Mouse (Mus musculus) cerebellum, postnatal 36 days (tissue): ENCODE results near the gene Pdpn.

Experiments used
- DNase-seq, 2 experiments: peaks; one replicate each; pipeline ENCODE4 v3.0.0; 2021 to 2022; ENCODE audit warnings: mixed read lengths in 2 of 2

The Pdpn gene

DNA sequence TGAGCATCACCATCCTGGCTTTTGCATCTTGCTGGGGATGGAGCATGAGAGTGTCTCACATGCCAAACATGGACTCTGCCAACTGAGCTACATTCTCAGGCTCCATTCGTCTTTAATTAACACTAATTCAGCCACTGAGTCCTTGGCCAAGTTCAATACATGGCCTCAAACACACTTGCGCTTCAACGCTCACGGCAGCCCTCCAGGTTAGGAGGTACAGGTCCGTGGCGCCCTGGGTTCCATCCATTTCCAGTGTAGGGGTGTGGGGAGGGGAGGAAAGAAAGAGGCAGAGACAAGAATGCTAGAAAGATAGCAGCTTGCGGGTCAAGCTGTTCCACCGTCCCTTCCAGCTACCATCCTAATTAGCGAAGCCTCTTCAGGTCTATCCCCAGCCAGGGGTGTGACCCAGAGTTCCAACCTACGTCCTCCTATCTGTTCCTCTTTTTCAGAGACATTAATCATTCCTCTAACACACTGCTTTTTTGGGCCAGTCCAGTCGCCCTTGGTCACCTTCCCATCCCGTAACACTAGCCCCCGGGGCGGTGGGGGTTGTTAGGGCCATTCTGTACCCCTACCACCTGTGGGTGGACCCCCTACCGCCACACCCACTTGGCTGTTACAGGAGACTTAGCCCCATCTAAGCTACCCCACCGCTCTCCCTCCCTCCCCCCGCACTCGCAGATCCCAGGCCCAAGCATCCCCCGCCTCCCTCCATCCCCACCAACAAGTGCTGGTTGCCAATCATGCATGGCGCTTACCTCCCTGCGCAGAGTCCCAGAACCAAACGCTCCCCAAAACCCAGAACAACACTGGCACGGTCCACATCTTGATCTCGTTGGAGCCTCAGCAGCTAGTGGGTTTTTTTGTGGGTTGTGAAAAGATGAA is 691 bp downstream of the Pdpn start:
- no peak for DNase-seq

DNA sequence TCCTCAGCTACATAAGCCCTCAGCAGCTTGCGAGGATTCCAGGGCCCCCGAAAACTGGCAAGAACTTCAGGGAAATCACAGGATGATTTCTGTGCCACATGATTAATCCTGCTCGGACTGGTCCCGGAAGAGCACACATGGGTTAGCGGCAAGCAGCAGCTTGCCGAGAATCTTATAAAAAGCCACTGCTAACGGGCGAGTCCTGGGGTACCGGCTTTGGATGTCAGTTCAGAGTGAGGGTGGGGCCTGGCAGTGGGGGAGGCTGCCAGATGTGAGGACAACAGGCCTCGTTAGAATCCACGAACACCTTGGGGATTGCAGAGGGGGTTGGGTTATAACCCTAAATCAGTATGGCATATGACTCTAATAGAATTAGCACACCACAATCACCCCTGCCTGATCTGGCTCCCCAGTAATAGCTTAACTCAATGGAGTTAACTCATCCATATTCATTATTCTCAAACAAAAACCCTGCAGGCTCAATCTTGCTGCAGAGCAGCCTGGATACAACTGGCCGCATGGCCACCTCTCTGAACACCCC is 2.3 kb downstream of the Pdpn start:
- no peak for DNase-seq

DNA sequence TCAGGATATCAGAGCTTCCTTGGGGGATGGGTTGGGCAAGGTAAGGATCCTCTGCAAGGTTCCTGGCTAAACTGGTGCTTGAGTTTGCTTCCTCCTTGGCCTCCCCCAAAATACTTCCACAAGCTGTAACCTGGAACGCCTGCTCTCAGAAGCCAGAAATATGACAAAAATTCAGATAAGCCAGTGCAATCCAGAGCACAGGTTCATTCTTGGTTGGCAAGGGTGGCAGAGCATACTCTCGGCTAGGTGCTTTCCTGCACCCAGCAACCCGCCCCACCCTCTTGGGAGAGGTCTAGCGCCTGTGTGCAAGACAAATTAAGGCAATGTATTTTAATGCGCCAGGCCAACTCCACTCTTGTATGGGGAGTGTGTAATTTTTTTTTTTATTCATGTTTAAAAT is 3.2 kb downstream of the Pdpn start:
- no peak for DNase-seq

DNA sequence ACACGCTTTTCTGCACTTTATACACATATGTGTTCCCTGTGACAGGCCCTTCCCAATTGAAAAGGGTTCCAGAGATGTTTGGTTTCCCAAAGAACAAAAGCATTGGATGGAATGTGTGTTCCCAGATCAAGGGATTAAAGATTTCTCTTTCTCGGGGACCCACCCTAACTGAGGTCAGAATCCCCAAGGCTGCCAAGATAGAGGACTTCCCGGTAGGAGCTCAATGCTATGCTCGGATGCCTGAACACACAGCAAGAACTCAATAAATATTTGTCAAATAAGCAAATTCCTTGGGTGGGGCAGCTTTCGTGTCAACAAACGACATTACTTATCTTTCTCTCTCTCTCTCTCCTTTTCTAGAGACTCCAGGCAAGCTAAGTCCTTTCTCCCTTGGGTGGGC is 5.0 kb downstream of the Pdpn start:
- no peak for DNase-seq

DNA sequence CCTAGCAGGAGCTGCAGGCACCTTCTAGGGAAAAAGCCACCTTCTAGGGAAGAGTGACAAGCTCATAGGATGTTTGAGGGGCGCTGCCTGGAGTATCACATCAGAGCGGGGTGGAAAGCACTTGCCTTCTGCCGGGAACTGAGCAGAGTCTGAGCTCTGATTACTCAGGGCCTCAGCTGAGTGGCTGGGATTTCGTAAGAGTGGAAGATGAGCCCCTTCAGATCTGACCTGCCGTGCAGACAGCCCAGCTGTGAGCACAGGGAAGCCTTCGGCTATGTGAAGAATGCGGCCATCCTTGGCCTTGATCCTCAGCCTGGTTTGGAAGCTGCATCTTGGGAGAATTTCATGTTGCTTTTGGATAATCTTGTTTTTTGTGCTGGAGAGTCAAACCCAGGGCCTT is 10.5 kb downstream of the Pdpn start:
- DNase-seq, result no peak

DNA sequence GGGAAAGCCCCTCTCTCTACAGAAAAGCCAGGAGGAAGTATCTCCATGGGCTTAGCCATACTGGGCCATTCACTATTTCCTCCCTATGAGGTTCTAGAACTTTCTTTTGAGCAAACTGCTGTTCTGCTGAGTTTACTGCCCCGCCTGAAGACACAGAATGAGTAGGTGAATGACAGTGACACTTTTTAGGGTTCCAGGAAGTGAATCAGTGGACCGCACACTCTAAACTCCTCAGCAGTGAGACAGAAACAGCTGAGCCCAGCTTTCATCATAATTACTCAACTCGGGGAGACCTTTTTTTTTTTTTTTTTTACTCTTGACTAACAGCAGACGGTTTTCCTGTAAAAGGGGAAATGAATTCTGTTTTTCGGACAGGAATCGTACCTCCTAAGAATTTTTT is 10.9 kb downstream of the Pdpn start:
- DNase-seq, result no peak

DNA sequence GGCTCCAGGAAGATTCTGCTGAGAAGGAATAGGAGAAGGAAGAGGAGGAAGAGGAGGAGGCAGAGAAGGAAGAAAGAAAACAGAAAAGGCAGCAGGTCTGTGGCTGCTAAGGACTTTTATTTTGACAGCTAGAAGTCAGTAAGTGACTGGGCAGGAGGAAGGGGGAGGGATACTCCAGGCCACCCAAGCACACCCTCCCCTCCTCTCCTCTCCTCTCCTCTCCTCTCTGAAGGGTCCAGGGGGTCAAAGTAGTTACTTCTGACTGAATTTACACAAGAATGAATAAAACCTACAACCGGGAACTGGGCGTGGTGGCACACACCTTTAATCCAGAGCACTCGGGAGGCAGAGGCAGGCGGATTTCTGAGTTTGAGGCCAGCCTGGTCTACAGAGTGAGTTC is 12.3 kb downstream of the Pdpn start:
- no peak for DNase-seq

DNA sequence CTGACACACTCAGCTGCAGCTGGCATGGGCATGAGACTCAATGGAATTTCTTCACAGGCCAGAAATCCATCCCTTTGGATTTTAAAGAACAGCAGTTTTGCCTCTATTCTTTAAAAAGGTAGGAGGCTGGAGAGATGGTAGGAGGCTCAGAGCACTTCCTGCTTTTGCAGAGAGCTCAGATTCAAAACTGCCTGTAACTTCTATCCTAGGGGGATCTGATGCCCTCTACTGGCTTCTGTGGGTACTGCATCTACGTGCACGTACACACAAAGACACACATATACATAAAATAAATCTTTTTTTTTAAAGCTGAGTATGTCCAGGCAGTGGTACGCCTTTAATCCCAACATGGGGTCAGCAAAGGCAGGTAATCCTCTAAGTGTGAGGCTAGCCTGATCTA is 19.2 kb downstream of the Pdpn start:
- no peak for DNase-seq

DNA sequence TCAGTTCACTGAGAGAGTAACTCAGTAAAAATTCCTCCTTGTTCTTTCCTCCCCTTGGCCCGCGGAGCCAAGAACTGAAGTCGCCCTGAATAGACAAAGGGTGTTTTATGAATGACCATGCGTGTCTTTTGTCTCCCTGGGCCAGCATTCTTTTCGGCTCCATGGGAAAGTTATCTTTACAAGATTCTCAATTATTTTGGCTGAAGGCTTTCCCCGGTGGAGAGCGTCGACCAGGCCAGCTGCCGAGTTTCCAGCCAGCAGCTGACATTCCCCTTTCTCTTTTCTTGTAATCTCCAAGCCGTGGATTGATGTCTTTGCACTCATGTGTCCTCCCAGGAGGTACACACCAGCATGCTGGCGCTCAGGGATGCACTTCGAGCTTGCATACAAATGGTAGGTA is 19.7 kb downstream of the Pdpn start:
- DNase-seq, result no peak

DNA sequence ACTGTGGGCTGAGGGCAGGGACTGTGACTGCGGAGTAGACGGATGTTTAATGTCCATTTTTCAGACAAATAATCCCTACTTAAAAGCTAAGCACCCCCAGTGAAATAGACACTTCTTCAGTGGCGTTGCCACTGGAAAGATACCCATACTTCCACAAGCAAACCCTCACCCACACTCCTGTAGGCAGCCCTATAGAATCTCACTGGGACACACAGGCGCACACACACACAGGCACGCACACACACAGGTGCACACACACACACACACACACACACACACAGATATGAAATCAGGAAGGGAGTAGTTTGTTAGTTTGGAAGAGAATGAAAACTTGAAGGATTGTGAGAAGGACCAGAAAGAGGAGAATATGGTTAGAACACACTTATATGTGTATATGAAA is 20.3 kb downstream of the Pdpn start:
- no peak for DNase-seq

DNA sequence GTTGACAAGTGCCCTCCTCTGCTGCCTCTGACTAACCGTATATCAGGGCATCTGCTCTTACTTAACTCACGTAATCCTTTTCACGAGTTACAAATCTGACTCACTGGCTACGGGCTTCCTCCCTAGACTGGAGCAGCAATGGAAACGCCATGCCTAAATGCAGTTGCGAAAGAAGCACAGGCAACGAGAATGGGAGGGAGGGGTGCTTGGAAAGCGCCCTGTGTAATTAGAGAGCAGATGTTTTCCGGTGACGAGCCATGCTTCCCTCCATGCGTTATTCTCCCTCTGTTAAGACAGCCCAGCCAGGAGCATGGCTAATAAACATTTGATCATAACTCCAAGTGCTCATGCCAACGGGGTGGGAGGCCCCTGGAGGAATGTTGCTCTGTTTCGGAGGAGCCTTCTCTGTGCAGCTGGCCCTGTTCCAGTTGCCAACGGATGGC is 20.9 kb downstream of the Pdpn start:
- DNase-seq, result no peak

DNA sequence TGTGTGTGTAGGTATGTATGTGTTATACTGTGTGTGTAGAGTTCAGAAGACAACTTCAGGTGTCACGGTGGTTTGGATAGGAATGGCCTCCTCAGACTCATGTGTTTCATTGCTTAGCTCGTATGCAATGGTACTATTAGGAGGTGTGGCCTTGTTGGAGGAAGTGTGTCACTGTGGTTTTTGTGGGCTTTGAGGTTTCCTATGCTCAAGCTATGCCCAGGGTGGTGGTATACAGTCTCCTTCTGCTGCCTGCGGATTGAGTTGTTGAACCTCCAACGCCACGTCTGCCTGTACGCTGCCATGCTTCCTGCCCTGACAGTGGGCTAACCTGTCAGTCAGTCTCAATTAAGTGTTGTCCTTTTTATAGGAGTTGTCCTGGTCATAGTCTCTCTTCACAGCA is 22.0 kb downstream of the Pdpn start:
- DNase-seq, result no peak

DNA sequence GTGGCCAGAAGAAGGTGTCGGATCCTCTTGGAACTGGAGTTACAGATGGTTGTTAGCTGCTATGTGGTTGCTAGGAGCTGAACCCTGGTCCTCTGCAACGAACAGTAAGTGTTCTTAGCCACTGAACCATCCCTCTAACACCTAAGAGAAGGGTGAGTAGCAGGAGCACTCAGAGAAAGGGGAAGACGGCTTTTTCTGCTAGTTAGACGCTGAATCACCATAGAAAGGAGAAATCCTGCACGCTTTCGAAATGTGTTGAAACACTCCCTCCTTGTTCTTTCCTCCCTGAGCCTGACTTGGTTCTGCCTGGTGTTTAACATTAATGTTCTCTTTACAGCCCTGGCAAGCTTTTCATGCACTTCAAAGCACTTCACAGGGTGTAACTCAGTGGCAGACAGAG is 27.8 kb downstream of the Pdpn start:
- no peak for DNase-seq

DNA sequence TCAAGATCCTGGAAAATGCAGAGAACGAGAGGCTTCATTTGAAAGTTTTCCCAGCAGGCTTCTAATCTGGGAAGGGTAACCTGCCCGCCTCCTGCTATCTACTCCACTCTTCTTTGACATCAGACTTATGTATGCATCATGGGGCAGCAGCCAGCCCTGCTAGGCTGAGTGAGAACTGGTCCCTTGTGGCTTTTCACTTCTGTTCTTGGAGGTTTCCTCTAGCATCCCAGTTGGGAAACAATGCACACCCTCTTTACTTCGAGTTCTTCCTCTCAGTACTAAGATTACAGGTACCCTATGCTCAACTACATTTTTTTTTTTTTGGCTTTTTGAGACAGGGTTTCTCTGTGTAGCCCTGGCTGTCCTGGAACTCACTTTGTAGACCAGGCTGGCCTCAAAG is 28.5 kb downstream of the Pdpn start:
- no peak for DNase-seq

DNA sequence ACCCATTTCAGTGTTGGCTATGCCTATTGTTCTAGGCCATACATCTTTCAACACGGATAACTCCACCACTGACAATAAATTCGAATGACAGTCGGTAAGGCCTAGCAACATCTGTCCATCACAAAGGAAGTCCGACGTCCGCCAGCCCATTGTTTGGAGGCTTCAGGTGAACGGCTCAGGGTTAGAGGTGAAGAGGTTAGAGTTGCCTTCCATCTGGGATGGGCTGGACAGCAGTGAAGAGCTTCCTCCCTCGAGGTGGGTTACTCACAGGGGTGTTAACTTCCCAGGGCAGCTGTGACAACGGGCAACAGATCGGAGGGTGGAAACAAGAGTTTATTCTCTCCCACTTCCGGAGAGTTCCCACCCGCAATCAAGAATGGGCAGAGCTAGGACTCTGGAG is 36.7 kb downstream of the Pdpn start:
- no peak for DNase-seq

DNA sequence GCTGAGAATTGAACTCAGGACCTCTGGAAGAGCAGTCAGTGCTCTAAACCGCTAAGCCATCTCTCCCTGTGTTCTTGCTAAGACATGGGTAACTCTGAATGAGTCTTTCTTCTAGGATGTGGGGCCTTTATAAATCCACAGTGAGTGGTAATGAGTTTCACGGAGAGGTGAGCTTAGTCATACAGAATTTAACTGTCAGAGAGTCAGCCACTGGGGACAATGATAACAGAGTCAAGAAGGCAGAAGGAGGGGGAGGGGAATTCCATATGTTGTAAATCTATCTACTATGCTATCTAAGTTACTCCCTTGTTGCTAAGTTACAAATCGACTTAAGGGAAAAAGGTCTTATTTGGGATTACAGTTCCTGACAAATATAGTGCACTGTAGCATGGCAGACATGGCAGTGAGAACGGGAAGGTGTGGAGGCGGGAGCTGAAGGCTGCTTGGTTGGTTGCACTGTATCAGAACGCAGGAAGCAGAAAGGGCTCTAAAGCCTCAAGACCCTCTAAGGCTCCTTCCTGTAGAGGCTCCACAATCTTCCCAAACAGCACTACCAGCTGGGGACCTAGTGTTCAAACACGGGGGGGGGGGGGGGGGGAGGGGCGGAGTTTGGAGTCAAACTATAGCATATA is 39.5 kb downstream of the Pdpn start:
- DNase-seq, result no peak

DNA sequence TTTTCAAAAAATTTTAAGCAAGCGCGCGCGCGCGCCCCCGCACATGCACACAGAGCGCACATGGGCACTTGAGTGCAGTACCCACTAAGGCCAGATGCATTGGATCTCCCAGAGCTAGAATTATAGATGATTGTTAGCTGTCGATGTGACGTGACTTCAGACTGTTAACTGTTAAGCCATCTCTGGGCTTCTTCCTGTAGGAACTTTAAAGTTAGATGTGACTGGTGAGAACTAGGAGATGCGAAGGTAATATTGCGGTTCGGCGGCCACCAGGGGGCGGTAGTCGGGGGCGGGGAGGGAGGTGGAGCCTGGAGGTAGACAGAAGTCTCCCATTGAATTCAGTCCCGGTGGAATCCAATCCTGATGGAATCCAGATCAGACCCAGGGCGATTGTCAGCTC is 40.8 kb downstream of the Pdpn start:
- DNase-seq, result peak; percentile 25 to 50

DNA sequence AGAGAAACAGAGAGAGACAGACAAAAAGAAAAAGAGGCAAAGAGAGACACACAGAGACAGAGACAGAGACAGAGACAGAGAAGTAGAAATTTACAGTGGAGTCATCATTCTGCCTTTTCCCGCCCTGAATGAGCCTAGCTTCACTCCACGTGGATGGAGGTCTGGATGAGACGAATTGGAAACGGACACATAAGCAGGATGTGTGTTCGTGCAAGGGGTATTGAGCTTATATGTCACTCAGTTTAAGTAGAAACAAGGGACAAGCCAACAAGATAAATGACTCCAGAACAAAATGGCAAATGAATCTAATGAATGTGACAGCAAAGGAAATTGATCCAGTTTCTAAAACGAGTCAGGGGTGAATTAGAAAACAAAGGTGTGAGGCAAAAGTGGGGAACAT is 41.4 kb downstream of the Pdpn start:
- no peak for DNase-seq

DNA sequence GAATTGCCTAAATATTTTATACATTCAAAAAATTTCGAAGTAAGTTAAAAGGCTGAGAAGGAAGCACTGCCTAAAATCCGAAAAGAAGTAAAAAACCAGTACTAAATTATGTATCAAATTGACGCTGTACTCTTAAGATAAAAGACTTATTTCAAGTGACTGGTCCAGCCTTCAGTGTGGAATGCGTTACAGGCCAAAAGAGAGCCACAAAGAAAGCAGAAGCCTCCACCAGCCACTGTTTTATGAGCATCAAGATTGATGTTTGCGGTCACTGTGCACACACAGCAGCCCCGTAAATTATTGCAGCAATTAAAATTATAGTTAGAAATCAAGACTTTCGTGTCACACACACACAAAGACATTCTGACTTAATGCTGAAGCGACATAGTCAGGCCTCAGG is 43.8 kb downstream of the Pdpn start:
- DNase-seq, result no peak

DNA sequence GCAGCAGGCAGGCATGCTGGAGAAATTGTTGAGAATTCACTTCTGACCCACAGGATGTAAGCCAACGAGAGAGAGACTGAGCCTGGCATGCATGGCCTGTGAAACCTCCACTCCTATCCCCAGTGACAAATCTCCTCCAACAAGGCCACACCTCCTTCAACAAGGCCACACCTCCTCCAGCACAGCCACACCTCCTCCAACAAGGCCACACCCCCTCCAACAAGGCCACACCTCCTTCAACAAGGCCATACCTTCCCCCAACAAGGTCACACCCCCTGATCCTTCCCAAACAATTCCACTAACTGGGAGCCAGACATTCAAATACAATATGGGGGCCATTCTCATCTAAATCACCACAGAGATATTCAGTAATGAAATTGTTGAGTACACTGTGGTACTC is 46.0 kb downstream of the Pdpn start:
- no peak for DNase-seq

DNA sequence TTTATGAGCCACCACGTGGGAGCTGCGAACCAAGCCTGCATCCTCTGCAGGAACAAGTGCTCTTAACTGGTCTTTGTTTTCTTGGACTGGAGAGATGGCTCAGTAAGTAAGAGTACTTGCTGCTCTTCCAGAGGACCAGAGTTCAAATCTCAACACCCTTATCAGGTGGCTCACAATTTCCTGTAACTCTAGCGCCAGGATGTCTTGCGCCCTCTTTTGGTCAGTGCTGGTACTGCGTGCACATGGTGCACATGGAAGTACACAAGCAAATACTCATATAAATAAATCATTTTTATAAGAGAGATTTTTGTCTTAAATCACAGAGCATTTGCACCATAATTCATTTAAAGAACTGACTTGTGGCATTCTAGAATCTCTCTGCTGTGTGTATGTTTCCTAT is 51.3 kb downstream of the Pdpn start:
- DNase-seq, result no peak

DNA sequence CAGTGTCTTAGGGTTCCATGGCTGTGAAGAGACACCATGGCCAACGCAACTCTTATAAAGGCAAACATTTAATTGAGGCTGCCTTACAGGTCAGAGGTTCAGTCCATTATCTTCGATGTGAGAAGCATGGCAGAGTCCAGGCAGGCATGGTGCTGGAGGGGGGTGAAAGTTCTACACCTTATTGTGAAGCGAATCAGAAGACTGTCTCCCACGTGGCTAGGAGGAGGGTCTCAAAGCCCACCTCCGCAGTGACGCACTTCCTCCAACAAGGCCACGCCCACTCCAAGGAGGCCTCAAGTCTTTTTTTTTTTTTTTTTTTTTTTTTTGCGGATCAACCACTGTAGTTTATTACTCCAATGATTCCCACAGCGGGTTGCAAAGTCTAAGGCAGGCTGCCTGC is 58.1 kb downstream of the Pdpn start:
- DNase-seq, result no peak

DNA sequence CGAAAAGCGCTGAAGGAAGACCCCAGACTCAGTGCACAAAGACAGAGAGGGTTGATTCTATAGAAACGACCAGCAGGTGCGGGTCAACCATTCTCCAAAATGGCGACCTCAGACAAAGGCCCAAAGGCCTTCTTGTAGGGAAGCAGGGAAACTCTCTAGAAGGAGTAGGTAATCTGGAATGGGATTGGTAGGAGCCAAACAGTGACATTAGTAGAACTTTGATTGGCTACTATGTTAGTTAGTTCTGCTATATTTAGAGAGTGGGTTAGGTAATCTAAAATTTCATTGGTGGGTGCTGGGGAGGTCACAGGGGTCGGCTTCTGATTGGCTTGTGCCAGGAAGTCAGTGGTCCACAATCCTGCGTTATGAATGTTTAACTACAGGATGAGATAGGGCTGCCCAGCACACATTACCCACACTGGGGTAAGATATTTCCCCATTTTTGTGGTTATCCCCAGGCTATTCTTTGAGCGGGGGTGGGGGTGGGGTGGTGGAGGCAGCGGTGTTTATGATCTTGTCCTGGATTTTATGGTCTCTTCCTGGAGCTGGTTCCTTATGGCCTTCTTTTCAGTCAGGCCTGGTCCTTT is 59.7 kb downstream of the Pdpn start:
- no peak for DNase-seq

DNA sequence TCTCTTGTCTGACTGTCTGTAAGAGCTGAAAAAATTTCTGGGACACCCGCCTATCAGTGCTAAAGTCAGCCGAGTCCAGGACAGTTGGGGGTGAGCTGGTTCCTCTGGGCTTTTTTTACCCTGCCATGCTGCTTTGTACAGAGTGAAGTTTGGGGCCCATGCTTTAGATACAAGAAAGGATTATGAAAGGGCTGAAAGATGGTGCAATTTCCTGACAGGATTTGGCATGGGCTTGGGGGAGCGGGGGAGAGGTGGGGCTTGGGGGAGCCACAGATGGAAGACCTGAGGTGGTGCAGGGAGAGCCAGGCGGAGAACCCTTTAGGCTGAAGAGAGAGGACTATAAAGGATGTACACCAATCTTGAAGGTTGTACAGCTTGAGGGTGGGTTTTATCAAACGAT is 60.2 kb downstream of the Pdpn start:
- no peak for DNase-seq
